Mouse (Mus musculus) Patski (cell line): ENCODE data around the gene Nckap5l. TPM values are rescaled to one million over a fixed set of nuclear protein-coding genes. Genes with fewer than 3 reads are reported as not detected.
"Not testable (repeated sequence)": the region's sequence is repeated elsewhere in the genome, so short reads cannot be mapped to it uniquely, and the experiment has no call there.

Experiments
- ATAC-seq: fragments of 100-300 bp; one replicate; pipeline ENCODE4 v1.8.0; 2021
- CTCF ChIA-PET: fragments of 350-600 bp; sonication (Branson Sonifier 250); formaldehyde crosslinking; loops from one replicate; lab custom pipeline; 2022; ENCODE audit warnings: inconsistent platforms; lab: Charles Lee
- POLR2A ChIA-PET: fragments of 350-600 bp; sonication (Branson Sonifier 250); formaldehyde crosslinking; loops from one replicate; lab custom pipeline; 2022; ENCODE audit warnings: antibody characterized with exemption, inconsistent platforms; lab: Charles Lee
- DNase-seq: peaks from one replicate; pipeline ENCODE4 v3.0.0-alpha.2; 2011; ENCODE audit warnings: low read depth, low spot score
- H3K27me3 ChIP-seq: fragments of 371-371 bp; one replicate; pipeline ENCODE4 v1.5.1; 2021
- CTCF ChIP-seq: fragments of 100-300 bp; IDR thresholded peaks from one replicate; pipeline ENCODE4 v1.5.1; 2021
- in situ Hi-C: fragments of 300-500 bp; cut with MboI; formaldehyde crosslinking; loops from 3 replicates; pipeline ENCODE4 v1.11.1; 2018; ENCODE audit warnings: low pct_unique_long_range_greater_than_20kb, mixed read lengths
- polyA plus RNA-seq: library from polyadenylated mRNA; unstranded; gene quantifications from one replicate; pipeline ENCODE4 v1.2.3, GENCODE M21; 2021

The Nckap5l gene
- polyA plus RNA-seq, 1 experiment from 2014 or later: 10.8 TPM

GRCm38 (mm10) chr15:99391975-99392374, 65.6 kb downstream of the Nckap5l start:
- H3K27me3 ChIP-seq: no peaks in the 10 kb centered on the region
- ATAC-seq (no peak), DNase-seq (no peak)
- no peak for TF ChIP-seq CTCF
- CTCF ChIA-PET: no interaction called here
- in situ Hi-C loops: no loop called here
- POLR2A ChIA-PET: no interaction called here

DNA sequence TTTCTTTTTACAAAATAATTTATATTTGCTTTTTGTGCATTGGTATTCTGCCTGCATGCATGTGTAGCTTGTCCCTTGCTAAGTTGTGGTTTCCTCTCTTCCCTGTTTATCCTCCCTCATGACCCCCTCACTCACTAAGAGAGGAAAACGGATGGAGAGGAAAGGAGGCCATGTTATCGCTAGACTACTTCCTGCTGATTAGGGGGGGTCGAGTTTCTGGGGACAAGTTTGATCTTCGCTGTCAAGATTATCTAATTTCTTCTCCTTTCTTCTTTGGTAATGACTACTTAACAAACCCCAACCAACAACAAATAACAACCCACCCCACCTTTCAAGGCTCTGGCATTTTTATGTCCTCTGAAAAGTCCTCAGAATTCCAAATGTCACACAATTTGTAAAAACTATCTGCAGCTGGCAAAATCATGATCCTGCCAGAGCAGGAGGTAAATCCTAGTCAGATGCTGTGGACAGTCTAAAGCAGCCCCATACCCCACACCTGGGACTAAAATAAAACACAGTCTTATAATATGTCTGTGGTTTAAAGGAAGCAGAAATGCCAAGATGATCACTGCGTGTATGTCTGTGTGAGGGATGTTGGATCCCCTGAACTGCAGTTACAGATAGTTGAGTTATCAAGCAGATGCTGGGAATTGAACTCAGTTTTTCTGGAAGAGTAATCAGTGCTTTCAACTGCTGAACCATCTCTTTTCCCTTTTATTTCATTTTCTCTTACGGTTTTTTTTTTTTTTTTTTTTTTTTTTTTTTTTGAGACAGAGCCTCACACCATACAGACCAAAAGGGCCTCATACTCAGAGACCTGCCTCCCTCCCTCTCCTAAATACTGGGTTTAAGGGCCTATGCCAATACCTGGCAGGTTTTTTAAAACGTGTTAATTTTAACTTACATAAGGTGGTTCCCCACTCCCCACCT, 66.8 kb downstream of the Nckap5l start:
- no peaks in the 10 kb centered on the region for H3K27me3 ChIP-seq
- POLR2A ChIA-PET: no interaction called here
- CTCF ChIA-PET: no interaction called here
- DNase-seq (no peak), ATAC-seq (no peak)
- in situ Hi-C loops: no loop called here
- no peak for TF ChIP-seq CTCF

- DNase-seq: no peak
- ATAC-seq: no peak
- ChIA-PET POLR2A (no interaction called here), CTCF (interaction anchor here (1.0 to 2.1 kb wide), 2 partner anchors 12 to 28 kb away, joined by 3 to 10 read pairs; no protein-coding TSS in a partner anchor)
- in situ Hi-C loops: no loop called here
- TF ChIP-seq CTCF: no peak
- no peaks in the 10 kb centered on the region for H3K27me3 ChIP-seq
Measured at GRCm38 (mm10) chr15:99387976-99388375, 69.6 kb downstream of the Nckap5l start.

GRCm38 (mm10) chr15:99386796-99387195, 70.8 kb downstream of the Nckap5l start:
- DNase-seq (no peak), ATAC-seq (no peak)
- no peaks in the 10 kb centered on the region for H3K27me3 ChIP-seq
- CTCF ChIA-PET: interaction anchor here (0.7 to 2.1 kb wide), 2 partner anchors 22 to 29 kb away, joined by 3 to 10 read pairs; no protein-coding TSS in a partner anchor
- TF ChIP-seq CTCF: no peak
- in situ Hi-C loops: no loop called here
- POLR2A ChIA-PET: no interaction called here

GRCm38 (mm10) chr15:99386110-99386509, 71.4 kb downstream of the Nckap5l start:
- DNase-seq, H3K27me3 ChIP-seq, POLR2A ChIA-PET, in situ Hi-C loops, ATAC-seq: not testable (repeated sequence)
- CTCF ChIA-PET: interaction anchor here (0.7 to 2.4 kb wide), 3 partner anchors 22 to 67 kb away, joined by 3 to 10 read pairs (median 8); no protein-coding TSS in a partner anchor

- ATAC-seq (no peak), DNase-seq (no peak)
- H3K27me3 ChIP-seq: no peaks in the 10 kb centered on the region
- TF ChIP-seq CTCF: no peak
- ChIA-PET CTCF (interaction anchor here (0.8 to 2.4 kb wide), 4 partner anchors 10 to 65 kb away, joined by 3 to 8 read pairs (median 3); no protein-coding TSS in a partner anchor), POLR2A (no interaction called here)
- in situ Hi-C loops: no loop called here
Measured at GRCm38 (mm10) chr15:99384071-99384470, 73.5 kb downstream of the Nckap5l start.

DNA sequence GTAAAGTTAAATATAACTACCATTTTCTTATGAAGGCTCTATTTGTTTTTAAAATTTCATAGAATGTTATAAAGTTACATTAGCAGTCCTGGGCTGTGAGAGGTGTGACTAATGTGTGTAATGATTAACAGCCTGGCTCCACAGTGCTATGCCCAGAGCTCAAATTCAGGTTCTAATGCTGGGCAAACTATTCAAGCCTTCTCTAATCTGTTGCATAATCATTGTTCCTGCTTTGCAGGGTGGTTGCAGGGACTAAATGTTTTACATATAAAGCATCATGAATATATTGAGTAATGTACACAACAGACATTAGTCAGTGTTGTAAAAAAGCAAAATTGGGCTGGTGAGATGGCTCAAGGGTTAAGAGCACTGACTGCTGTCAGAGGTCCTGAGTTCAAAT, 74.7 kb downstream of the Nckap5l start:
- ChIA-PET CTCF (interaction anchor here (0.9 to 1.9 kb wide), 6 partner anchors 10 to 63 kb away, joined by 3 to 6 read pairs (median 4); no protein-coding TSS in a partner anchor), POLR2A (no interaction called here)
- H3K27me3 ChIP-seq: no peaks in the 10 kb centered on the region
- ATAC-seq: peak; percentile 85
- in situ Hi-C loops: no loop called here
- no peak for TF ChIP-seq CTCF
- peak; percentile 73 for DNase-seq

GRCm38 (mm10) chr15:99376240-99376639, 81.3 kb downstream of the Nckap5l start:
- no peak for TF ChIP-seq CTCF
- in situ Hi-C loops: no loop called here
- CTCF ChIA-PET: interaction anchor here (1.2 to 3.3 kb wide), 2 partner anchors 12 to 60 kb away, joined by 3 to 19 read pairs; no protein-coding TSS in a partner anchor
- DNase-seq: no peak
- no peak for ATAC-seq
- POLR2A ChIA-PET: no interaction called here
- no peaks in the 10 kb centered on the region for H3K27me3 ChIP-seq

DNA sequence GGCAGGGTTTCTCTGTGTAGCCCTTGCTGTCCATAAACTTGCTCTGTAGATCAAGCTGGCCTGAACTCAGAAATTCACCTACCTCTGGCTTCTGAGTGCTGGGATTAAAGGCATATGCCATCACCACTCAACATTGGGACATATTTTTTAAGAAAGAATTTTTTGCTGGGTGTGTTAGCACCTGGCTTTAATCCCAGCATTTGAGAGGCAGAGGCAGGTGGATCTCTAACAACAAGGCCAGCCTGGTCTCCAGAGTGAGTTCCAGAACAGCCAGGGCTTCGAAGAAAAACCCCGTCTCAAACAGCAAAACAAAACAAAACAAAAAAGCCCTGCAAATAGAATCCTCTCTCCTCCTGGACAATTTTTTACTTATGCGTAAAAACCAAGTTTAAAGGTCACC, 82.0 kb downstream of the Nckap5l start:
- no peaks in the 10 kb centered on the region for H3K27me3 ChIP-seq
- TF ChIP-seq CTCF: no peak
- ChIA-PET POLR2A (no interaction called here), CTCF (interaction anchor here (1.2 to 3.3 kb wide), 2 partner anchors 12 to 59 kb away, joined by 3 to 19 read pairs; no protein-coding TSS in a partner anchor)
- in situ Hi-C loops: no loop called here
- no peak for ATAC-seq
- DNase-seq: no peak

- ATAC-seq (no peak), DNase-seq (no peak)
- H3K27me3 ChIP-seq: no peaks in the 10 kb centered on the region
- in situ Hi-C loops: no loop called here
- TF ChIP-seq CTCF: no peak
- CTCF ChIA-PET: no interaction called here
- POLR2A ChIA-PET: no interaction called here
Measured at GRCm38 (mm10) chr15:99375036-99375435, 82.5 kb downstream of the Nckap5l start.
